Mouse (Mus musculus) ovary, postnatal 36 days (tissue): ENCODE results near the gene H1foo.

Experiments
- DNase-seq: peaks from one replicate; pipeline ENCODE4 v3.0.0; 2022; ENCODE audit warnings: low spot score, mixed read lengths

H1foo gene

DNA sequence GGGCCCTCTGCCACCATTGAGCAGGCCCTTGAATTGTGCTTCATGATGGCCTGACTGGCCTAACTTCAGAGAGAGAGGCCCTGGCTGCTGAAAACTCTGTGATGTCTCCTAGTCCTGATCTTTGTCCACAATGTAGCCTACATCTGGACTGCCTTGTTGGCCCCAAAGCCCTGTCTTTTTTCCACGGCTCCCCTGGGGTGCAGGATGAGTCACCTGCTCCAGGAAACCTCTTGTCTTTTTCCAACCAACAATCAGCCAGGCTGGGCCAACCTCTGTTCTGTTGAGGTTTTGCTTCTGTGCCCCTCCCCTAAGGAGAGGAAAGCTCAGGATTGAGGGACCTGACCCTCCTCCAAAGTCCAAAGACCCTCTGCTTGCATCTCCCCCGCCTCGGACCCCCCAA lies 17.0 kb downstream of the H1foo start:
- DNase-seq, result no peak

DNA sequence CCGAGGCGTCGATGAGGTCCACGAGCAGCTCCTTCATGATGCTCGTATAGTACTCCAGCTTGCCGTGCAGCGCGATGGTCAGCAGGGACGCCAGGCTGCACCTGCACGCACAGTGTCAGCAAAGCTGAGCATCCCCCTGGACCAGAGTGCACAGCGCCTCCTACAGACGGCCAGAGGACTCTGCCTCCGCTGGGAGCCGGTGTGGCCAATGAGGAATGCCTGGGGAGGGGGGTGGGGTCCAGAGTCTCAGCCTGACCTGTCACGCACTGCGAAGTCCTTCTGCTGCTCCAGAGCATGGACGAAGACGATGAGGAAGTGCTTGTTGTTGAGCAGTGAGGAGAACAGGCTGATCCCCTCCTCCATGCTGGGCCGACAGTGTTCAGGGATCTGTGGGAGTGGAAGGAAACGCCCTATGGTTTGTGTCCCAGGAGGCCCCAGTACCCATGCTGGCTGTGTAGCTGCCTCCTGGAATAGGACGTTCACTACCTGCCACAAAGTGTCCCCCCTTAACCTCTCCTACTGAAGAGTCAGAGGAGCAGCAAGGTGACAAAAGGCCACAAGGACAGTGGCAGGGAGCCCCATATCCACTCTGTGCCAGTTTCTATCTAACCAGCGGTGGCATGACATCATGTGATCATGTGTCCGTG lies 17.8 kb downstream of the H1foo start:
- no peak for DNase-seq

DNA sequence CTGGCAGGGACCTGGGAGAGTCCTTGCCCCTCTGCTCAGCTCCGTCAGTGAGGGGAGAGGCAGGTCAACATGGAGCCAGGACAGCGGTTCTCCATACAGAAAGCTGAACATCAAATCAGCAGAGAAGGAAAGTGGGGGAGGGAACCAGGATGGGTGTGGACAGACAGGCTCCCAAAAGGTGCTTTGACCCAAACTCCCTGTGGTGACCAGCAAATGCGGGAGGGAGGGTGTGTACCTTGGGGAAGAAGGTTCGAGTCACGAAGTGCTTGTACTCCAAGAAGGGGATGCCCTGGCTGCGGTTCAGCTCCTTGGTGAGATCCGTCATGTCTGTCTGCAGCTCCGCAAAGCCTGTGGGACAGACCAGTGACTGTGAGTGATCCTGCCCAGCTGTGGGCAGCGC lies 18.9 kb downstream of the H1foo start:
- DNase-seq, result no peak

DNA sequence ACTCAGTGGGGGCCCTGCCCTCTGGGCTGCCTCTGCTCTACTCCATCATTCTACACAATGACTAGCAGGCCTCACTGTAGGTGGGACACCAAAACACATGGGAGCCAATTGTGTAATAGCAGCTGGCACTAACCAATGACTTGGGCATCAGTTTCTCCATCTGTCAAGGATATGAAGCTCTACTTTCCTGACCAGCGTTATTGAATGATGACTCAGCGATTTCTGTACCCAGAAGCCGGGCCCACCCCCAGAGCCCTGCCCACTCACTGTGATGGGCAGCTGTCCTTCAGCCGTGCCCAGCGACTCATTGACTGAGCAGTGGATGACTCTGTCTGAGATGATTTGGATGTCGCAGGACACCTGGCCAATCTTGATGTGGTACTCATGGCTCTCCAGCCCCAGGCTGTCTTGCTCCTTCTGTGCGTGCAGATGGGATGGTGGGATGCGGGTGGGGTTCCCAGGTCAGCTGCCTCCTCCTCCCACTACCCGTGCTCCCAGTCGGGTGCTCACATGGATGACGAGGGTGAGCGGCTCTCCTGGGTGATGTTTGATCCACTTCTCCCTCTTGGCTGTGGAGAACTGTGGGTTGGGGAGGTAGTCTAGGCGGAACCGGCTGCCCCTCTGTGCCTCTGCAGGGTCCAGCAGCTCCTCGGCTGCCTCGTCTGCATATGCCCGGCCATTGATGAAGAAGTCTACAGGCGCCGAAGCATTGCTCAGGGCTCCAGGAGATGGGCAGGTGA lies 21.7 kb downstream of the H1foo start:
- DNase-seq, result no peak

DNA sequence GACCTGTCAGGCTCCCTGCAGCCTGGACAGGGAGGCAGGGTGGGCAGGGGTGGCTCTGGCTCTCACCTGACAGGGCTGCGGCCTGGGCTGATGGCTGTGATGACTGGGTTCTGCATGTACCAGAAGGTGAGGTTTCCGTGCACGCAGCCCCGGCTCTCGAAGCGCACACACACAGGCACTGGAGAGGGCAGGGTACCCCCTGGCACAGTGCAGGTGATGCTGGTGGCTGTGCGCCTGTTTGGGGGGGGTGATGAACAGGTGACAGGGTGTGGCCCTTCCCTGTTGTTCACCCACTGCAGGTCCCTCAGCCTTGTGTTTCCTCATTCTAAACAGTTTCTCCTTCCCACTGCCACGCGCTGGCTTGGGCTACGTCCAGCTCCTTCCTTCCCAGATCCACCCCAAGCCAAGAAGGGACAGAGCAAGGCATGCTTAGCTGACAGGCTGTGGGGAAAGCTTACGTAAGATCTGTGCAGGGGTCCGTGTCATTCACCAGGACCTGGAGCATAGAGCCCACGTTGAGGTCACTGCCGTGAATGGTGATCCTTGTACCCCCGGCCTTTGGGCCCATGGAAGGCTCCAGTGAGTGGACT lies 22.6 kb downstream of the H1foo start:
- no peak for DNase-seq

DNA sequence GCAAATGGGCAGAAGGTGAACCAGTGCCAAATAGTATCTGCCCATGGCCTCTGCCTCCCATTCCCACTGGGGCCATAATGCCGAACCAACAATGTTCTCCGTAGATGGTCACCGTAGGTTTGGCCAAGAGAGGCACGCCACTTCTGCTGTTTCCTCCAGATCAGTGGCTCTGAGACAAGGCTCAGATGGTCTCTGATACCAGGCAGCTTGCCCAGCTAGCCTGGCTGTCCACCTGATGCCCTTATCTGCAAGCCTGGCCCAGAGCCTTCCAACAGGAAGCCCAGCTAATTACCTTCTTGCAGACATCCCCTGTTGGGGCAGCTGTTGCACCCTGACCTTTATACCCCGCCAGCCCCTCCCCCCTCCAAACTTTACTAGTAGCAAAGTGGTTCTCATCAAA lies 23.3 kb downstream of the H1foo start:
- DNase-seq, result no peak

DNA sequence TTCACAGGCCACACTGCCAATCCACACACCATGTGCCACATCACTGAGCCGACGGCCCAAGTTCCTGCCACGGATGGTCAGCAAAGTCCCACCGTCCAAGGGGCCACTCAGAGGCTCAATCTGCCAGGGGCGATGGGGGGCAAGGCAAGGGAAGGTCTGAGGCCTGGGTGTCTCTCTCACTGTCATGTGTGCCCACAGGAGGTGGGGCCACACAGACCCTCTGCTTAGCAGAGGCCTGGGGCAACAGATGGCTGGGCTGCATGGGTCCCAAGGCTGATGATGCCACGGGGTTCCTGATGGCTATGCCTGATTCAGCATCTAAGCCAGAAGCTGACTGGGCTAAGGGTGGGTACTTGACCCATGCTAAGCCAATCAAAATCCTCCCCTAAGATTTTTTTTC lies 24.0 kb downstream of the H1foo start:
- no peak for DNase-seq

DNA sequence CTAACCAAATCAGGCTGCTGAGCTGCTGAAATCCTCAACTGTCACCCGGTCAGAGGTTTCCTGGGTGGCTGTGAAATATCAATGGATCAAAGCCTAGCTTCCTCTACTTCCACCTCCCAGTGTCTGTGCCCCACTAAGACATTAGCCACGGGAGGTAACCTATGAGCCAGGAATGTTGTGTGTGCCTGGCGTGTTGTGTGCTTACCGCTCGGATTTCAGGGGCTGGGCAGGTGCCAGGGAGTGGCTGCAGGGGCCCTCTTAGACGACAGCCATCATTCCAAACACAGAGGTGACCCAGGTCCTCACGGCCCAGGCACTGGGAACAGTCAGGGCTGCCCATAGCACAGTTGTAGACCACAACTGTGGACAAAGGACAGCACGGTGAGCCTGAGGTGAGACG lies 24.4 kb downstream of the H1foo start:
- DNase-seq, result no peak

DNA sequence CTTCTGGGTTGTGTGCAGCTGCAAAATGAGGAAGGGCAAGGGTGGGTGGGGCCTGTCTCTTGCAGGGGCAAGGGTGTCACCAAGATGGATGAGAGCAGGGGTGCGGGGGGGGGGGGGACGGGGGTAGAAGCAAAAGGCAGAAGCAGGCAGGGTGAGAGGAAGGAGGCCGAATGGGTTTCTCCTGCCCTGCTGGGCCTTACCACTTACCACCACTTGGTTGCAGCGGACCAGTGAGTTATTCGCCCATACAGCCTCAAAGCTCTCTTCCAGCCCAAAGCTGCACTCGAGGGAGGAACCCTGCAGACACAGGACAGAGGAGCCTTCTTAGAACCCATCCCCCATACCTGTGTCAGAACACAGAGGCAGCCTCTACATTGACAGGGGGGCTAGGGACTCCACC lies 25.2 kb downstream of the H1foo start:
- no peak for DNase-seq

DNA sequence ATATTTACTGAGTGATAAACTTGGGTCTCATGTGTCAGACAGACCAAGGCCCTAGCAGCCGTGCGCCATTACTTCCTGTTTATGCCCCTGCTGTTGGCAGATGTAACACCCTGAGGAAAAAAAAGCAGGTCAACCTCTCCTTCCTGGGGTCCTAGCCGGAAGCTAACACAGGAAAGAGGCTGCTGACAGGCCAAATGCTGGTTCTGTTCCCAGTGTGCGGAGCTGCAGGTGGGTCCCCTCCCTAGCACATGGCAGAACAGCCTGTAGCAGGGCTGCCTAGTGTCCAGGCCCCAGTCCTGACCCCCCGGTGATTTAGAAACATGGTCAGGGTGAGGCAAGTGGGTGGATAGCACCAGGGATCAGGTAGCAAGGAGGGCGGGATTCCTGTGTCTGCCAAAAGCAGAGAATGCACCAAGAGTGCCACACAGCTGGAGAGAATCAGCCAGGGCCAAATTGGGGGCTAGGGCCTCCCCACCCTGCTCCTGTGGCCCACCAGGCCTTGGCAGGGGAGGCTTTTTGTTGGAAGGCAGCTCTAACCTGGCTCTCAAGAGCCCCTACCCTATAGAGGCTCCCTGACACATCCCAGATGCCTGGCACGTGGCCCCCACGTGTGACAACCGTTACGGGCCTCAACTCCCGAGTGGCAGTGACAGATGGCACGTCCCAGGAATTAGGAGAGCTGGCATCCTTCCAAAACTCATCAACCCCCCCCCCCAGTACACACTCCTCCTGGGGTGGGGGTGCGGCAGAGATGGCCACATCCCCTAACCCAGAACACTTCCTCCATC lies 26.7 kb downstream of the H1foo start:
- no peak for DNase-seq

DNA sequence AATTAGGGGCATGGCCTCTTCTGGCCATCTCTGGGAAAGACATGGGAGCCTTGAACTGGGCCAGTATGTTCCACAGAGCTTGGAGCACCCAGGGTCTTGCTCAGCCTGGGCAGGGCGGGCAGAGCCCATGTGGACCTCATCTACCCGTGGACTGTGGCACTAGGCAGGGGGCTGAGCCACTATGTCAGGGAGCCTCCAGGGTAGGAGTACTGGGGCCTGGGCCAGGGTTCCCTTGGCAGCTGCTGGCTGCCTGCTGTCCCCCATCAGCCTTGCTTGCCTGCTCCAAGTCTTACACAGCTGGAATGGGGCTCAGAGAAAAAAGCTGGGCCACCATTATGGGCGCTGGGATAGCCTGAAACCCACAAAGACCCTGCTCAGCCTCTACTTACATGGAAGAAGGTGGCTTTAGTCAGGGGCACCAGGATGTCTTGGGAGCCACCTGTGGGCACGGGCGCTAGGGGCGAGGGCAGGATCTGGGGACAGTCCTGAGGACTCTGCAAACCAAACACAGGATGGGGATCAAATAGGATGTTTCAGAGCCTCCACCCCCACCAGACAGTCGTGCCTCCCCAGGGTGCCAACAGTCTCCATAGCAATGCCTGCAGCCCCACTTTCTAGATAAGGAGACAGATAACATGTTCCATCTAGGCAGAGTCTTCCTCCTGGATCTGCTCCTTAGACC lies 27.5 kb downstream of the H1foo start:
- no peak for DNase-seq

DNA sequence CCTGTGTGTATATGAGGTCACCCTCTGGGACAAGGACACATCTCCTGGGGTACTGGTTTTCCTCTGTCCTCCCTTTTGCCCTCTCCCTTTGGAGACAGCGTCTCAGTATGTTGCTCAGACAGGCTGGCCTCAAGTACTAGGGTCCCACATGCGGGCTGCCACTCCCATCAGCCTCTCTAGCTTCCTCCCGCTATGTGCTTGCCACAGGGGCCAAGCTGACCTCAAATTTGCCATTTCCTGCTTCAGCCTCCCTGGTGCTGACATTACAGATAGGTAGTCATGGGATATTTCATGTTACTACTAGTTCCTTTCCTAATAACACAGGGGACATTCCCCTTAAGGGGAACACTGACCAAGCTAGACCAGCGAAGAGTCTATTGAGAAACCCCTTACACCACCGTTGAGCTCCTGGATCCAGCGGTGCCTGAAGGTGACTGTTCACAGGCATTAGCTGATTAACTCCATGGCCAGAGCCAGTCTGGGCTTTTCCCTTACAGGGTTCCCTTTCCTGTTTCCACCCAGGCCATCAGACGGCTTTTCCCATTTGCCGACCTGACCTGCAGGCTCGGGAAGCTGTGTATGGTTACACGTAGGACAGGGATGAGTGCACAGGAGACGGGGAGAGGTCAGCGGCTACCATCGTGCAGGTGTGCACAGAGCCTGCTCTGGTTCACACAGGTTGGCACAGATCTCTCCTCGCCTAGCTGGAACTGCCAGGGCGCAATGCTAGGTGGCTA lies 28.6 kb downstream of the H1foo start:
- DNase-seq, result no peak

DNA sequence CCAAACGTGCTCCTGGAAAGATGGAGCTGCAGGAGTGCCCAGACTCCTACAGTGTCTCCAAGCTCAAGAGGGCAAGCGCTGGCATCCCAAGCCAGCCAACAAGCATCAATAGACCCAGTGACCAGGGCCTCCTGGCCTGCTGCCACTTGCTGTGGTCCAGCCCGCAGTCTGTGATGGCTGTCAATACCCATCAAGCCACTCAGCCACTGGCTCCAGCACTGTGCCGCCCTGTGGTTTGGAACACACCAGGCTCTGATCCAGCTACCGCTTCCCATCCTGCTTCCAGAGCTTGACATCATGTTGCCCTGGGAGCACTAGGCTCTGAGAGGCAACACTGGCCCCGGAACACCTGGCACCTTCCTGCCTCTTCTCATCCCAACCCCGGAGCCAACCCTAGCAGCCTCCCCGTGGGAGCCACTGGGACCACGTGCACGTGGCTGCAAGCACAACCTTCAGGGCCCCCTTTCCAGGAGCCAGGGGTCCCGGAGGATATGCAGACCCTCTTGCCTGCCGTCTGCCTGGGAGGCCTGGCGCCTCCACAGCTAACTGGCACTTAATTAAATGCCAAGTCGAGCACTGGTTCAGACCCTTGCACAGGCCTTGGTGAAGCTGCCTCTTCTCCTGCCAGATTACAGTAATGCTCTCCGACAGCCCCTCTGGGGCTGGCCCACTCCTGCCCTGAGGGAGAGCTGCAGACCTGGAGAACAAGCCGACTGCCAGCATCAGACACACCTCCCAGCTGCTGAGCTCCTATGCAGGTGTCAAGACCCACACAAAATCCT lies 29.3 kb downstream of the H1foo start:
- DNase-seq, result no peak

DNA sequence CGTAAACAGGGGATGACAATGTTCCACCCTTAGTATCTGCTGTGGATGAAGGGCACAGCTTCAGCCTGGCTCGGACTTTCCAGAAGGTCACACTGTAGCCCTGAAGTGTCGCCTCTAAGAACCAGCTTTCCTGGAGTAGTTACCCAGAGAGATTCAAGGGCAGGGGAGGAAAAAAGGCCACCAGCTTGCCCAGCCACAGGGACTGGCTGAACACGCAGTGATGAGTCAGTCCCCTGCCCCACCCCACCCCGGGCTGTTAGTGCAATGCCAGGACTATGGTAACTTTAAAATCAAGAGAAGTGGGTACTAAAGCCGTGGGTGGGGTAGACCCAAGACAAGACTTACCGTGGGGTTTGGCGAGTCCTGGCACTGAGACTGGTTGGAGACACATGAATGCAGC lies 30.9 kb downstream of the H1foo start:
- DNase-seq, result no peak

DNA sequence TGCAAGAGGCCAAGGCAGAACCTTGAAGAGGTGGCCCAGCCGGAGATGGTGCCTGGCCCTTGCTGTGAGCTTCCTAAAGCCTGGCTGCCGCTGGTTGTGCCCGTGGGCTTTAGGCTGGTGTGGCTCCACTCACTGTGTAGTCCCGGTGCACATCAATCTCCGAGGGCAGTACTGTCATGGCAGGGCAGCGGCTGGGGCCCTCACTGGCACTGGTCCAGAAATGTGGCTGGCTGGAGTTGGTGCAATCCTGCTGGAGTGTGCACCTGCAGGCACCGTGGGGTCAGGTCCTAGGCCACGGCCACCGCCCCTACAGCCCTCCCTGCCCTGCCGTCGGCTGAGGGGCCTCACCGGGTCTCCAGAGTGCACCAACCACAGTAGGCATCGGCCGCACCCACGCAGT lies 33.1 kb downstream of the H1foo start:
- DNase-seq, result no peak

DNA sequence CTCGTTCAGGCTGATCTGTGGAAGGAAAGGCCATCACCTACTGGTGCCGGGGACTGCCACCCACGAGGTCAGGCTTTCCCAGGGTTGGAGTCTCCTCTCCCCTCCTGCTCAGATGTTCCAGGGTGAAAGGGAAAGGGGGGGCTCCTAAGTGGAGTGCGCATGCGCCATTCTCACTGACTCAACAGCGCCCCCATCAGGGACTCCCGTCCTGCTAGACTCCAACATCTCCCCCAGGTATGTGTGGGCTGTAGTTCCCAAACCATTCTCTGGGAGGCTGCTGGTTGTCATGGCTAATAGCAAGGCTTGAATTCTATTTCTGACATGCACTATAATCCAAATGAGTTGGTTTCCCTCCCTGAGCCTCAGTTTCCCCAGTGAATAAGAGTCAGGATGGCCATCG lies 33.9 kb downstream of the H1foo start:
- DNase-seq, result no peak

DNA sequence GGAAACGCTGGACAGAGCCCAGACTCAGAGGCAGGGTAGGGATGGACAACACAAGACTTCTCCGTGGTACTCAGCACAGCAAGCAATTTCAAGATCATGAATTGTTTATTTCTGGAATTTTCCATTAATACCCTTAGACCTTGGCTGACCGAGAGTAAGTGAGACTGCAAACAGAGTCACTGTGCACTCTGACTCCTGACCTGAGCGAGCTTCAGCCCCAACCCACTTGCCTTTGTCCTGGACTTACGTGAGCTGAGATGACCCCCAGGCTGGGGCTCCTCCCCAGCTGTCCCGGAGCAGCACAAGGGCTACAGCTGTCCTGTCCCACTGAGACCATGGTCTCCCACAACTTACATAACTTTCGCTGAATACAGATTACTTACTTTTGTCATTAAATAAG lies 38.2 kb downstream of the H1foo start:
- no peak for DNase-seq

DNA sequence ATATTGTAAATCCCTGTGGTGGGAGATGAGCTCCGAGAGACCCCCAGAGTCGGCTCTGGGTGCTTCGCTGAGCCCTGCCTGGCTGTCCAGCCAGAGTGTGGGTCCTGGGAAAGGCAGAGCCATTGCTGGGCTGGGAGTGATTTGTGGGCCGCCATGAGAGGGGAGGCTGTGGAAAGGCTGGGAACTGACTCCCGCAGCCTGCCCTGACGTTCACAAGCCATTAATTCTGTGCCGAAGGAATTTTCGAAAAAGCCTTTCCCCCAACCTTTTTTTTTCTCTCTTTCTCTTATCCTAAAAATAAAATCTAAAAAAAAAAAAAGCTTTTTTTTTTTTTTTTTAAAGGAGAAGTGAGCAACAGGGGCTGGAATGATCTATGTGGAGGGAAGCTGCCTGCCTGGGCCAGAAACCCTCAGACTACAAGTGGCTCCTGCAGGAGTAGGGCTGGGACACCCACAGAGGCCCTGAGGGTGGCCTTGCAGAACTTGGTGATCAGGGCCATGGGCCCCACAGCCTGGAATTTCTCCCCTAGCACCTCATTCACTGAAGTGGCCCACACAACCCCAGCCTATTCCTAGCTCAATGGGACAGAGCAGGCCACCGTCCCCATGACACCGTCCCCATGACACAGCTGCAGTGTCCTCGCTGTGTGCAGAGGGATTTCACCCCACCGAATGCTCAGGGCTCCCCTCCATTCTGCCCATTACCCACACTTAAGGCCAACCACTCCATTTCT lies 38.7 kb downstream of the H1foo start:
- DNase-seq, result no peak

DNA sequence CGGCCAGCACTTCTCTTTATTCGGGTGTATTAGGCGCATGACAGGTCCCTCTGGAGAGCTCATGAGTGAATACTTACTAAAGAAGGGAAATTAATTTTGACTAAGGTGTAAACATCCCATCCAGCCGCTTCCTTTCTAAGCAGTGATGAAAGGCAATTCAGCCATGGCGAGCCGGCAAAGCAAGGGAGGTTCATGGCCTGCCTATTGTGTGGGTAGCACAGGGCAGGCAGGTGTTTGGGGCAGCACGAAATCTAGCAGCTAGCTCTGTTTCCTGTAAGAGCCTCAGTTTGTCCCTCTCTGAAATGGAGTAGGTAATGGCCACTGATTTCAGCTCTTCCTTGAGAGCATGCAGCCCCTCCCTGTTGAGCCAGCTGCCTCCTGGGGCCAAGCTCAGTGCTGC lies 39.8 kb downstream of the H1foo start:
- DNase-seq, result no peak

DNA sequence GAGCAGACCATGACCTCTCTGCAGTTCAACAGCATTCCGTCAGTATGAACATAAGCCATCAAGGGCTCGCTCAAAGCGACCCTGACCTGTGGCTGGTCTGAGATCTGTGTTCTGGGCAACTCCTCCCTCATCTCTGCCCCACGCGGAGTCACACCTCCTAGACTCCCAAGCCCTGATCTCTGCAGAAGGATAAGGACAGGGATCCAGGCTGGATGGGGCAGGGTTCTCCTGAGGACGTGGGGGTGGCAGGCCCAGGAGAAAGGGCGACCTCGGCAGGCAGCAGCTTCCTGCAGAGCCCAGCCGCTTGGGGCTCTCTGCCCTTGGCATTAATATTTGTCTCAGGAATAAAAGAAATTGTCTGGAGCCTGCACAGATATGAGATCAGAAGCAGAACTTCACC lies 40.9 kb downstream of the H1foo start:
- no peak for DNase-seq
